In genomic region chrX:135008021-135008420, GRCm38 (mm10) we compare ENCODE assay signal across 7 mouse cellular contexts. TPM values are rescaled to one million over a fixed set of nuclear protein-coding genes. Genes with fewer than 3 reads are reported as not detected.
A peak's percentile ranks its signal among the peaks of the same experiment; 100 is the strongest.
DNase-seq lines count a peak whose midpoint lies in the region; ATAC-seq and TF ChIP-seq lines count a peak whose summit lies in the region.

No protein-coding gene starts in this region.

- H3K9ac ChIP-seq in midbrain, postnatal 0 days (replicated peaks; ENCODE audit: low read length, poor library complexity, severe bottlenecking): peak overlapping the region; percentile 81; the same call in 1 of the 2 replicates

- peaks cover 7% of the 10 kb centered on the region for H3K4me1 ChIP-seq in forebrain, embryonic 10.5 days
- H3K4me1 ChIP-seq in midbrain, postnatal 0 days (ENCODE audit: insufficient read depth, low read length): no peaks in the 10 kb centered on the region

- H3K27me3 ChIP-seq in forebrain, embryonic 10.5 days (ENCODE audit: poor library complexity, severe bottlenecking): peaks cover 80% of the 10 kb centered on the region
- H3K27me3 ChIP-seq in midbrain, postnatal 0 days (ENCODE audit: insufficient read depth, low read length): no peaks in the 10 kb centered on the region; the same call in 1 of the 2 replicates

- WGBS in forebrain, embryonic 10.5 days: 22% methylated on average over 5 of the region's 5 CpGs
- 35% methylated on average over 5 of the region's 5 CpGs for WGBS in midbrain, postnatal 0 days

- peak overlapping the region; percentile 97 for H3K27ac ChIP-seq in forebrain, embryonic 10.5 days
- peak overlapping the region; percentile 26; the same call in 1 of the 2 replicates for H3K27ac ChIP-seq in midbrain, postnatal 0 days (ENCODE audit: low read depth, low read length)

- H3K4me2 ChIP-seq in midbrain, postnatal 0 days (ENCODE audit: low read depth, low read length, poor library complexity, severe bottlenecking): peak overlapping the region; percentile 46

- no peak for ATAC-seq in midbrain, postnatal 0 days (ENCODE audit: low FRiP score)

- no peak for TF ChIP-seq CTCF in midbrain, postnatal 0 days (IDR thresholded peaks at IDR 0.05)

- H3K4me3 ChIP-seq in forebrain, embryonic 10.5 days: peak overlapping the region; percentile 66
- H3K4me3 ChIP-seq in midbrain, postnatal 0 days (ENCODE audit: low read depth, low read length): peak overlapping the region; percentile 50

- H3K36me3 ChIP-seq in forebrain, embryonic 10.5 days (replicated peaks): no peaks in the 10 kb centered on the region
- no peaks in the 10 kb centered on the region for H3K36me3 ChIP-seq in midbrain, postnatal 0 days (ENCODE audit: insufficient read depth, low read length)

- H3K9me3 ChIP-seq in forebrain, embryonic 10.5 days: no peaks in the 10 kb centered on the region
- no peaks in the 10 kb centered on the region for H3K9me3 ChIP-seq in midbrain, postnatal 0 days (ENCODE audit: low read length)

- DNase-seq in 3134 (ENCODE audit: extremely low read depth, insufficient read length, low spot score) (peak; percentile 7), 416B (ENCODE audit: low read depth) (peak; percentile 61)
- DNase-seq in forebrain, embryonic 10.5 days (ENCODE audit: extremely low spot score, low spot score): no peak
- DNase-seq in kidney, postnatal 14 days: peak; percentile 0
- no peak for DNase-seq in midbrain, postnatal 0 days (ENCODE audit: low spot score)
- DNase-seq in left cerebral cortex, adult 11 months (ENCODE audit: low spot score): no peak
- DNase-seq in frontal cortex, adult 2 months (ENCODE audit: extremely low spot score in 1 of 2, low spot score in 1 of 2): no peak

RNA-seq across cellular contexts. Expression of gene Zmat1, which starts 1.0 kb away (rescaled TPM):
- 4.0 and 4.3 TPM in 2 replicates for polyA plus RNA-seq in forebrain, embryonic 10.5 days (2016; fragmentation: Nextera tagmentation; extraction: Ambion mirVana)
- 2.0 and 4.2 TPM in 2 replicates for total RNA-seq in midbrain, postnatal 0 days (2014; rRNA removed)
- 9.5 and 9.7 TPM in 2 replicates for polyA plus RNA-seq in midbrain, postnatal 0 days (2015; fragmentation: Nextera tagmentation; extraction: Ambion mirVana)
- polyA plus RNA-seq in frontal cortex, adult 2 months (2012; rRNA removed): 9.3 and 9.7 TPM in 2 replicates

RNA-seq across cellular contexts. Expression of gene Nxf2, which starts 43.5 kb away (rescaled TPM):
- polyA plus RNA-seq in forebrain, embryonic 10.5 days (2016; fragmentation: Nextera tagmentation; extraction: Ambion mirVana): 0.23 and 0.48 TPM in 2 replicates
- total RNA-seq in midbrain, postnatal 0 days (2014; rRNA removed): 0.11 TPM in 1 of 2 replicates, not detected in the other
- 0.19 and 0.43 TPM in 2 replicates for polyA plus RNA-seq in midbrain, postnatal 0 days (2015; fragmentation: Nextera tagmentation; extraction: Ambion mirVana)
- 0.13 and 0.18 TPM in 2 replicates for polyA plus RNA-seq in frontal cortex, adult 2 months (2012; rRNA removed)

Comparison
In these comparisons a context has a peak if more than half of its experiments do, and no peak if none do; other contexts are left out.
1. DNase-seq: peak in 3134 (single experiment), 416B (single experiment) and kidney, postnatal 14 days (single experiment); none in forebrain, embryonic 10.5 days (single experiment), midbrain, postnatal 0 days (single experiment), left cerebral cortex, adult 11 months (single experiment) and frontal cortex, adult 2 months (0 of 2).